Mouse (Mus musculus): ENCODE measurements around the gene Wnt10a. TPM values are rescaled to one million over a fixed set of nuclear protein-coding genes. Genes with fewer than 3 reads are reported as not detected.
"Not testable (repeated sequence)": the region's sequence is repeated elsewhere in the genome, so short reads cannot be mapped to it uniquely, and the experiment has no call there.

Wnt10a gene
- total RNA-seq, 1 experiment = 1.5 TPM

DNA sequence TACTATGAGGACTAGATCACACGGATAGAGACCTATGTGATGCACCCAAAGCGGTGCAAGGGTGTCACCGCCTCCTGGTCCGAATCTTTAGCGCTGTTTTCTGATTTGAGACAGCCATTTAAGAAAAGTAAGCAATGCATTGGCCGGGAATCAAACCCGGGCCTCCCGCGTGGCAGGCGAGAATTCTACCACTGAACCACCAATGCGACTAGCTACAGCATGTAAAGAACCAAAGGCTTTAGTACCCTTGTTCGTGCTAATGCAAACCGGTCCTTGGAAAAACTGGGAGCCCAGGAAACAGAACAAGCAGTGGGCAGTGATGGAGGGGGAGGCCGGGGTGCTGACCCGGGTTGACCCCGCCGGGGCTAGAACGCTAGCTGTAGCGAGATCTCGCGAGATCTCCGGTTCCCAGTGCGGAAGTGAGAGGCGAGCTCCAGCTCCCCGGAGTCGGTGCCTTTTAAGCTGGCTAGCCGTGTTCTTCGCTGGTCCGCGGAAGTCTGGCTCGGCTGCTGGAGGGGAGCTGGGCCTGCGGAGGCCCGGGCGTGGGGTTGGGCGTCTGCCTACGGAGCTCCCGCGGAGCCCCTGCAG is 25.4 kb downstream of the Wnt10a start:
- Histone ChIP-seq H3K9ac (ENCODE audit: insufficient read depth, low read depth, low read length, poor library complexity, severe bottlenecking) (peak overlapping the region; percentile 84), H3K4me3 (ENCODE audit: insufficient read depth in 1 of 2, low read depth in 1 of 2, low read length in 2 of 2, poor library complexity in 1 of 2, severe bottlenecking in 1 of 2) (peak overlapping the region; percentile 72 to 87), H3K4me1 (ENCODE audit: control insufficient read depth in 2 of 2, insufficient read depth in 2 of 2, low read length in 2 of 2, poor library complexity in 1 of 2) (peaks cover 2 to 8% of the 10 kb centered on the region in 2 experiments; a peak in 3 of 4 replicates), H3K36me3 (ENCODE audit: control insufficient read depth, insufficient read depth, low read length, poor library complexity, severe bottlenecking) (no peaks in the 10 kb centered on the region), H3K9me3 (ENCODE audit: control insufficient read depth, insufficient read depth, low read depth, low read length) (no peaks in the 10 kb centered on the region), H3K27ac (ENCODE audit: insufficient read depth, low read depth, low read length, poor library complexity, severe bottlenecking) (no peak overlapping the region; the same call in 1 of the 2 replicates)
- in situ Hi-C loops (cut with MboI; ENCODE audit: low sequenced_read_pairs in 2 of 2, unreplicated experiment in 2 of 2) = no loop called here
- TF ChIP-seq HCFC1 (IDR thresholded peaks at IDR 0.05; ENCODE audit: borderline replicate concordance, insufficient read depth, low read length) (peak; percentile 68; the same call in 1 of the 2 replicates), ZC3H11A (IDR thresholded peaks at IDR 0.05; ENCODE audit: borderline replicate concordance, low read depth, low read length) (no peak), MAFK (IDR thresholded peaks at IDR 0.05; ENCODE audit: insufficient read depth, low read depth, low read length) (peak; percentile 60; the same call in 1 of the 2 replicates), CHD2 (IDR thresholded peaks at IDR 0.05; ENCODE audit: low read depth, low read length) (peak; percentile 95), ZNF384 (IDR thresholded peaks at IDR 0.05; ENCODE audit: low read depth, low read length) (no peak)
- DNase-seq (ENCODE audit: low read depth, low spot score) = no peak

DNA sequence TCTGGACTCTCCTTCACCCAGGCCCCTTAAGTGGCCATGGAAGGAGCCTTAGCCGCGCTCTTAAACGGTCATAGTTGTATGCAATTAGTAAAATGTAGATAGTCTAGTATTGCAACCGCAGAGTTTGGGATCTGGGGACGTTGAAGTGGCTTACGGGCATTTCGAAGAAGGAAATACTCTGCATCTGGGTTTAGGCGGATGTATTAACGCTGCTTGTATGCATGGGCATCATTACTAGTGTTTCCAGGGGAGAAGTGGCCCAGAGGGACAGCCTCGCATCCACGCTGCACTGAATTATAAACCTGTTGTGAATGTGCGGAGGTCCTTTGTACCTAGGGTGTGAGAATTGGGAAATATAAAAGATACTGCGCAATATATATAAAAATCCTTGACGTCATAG is 25.9 kb downstream of the Wnt10a start:
- H3K4me1 ChIP-seq (ENCODE audit: control insufficient read depth in 2 of 2, insufficient read depth in 2 of 2, low read length in 2 of 2, poor library complexity in 1 of 2) = peaks cover 2 to 8% of the 10 kb centered on the region in 2 experiments; a peak in 3 of 4 replicates
- in situ Hi-C loops (cut with MboI; ENCODE audit: low sequenced_read_pairs in 2 of 2, unreplicated experiment in 2 of 2) = no loop called here

DNA sequence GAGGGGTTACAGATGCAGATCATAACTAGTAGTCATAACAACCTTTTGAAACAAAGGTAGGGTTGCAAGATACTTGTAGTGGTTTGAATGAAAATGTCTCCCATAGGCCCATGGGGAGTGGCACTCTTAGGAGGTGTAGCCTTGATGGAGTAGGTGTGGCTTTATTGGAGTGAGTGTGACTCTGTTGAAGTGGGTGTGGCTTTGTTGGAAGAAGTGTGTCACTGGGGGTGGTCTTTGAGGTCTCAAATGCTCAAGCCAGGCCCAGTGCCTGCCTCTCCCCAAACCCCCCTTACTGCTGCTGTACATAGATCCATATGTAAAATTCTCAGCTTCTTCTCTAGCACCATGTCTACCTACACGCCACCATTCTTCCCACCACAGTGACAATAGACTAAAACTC is 27.2 kb downstream of the Wnt10a start:
- Histone ChIP-seq H3K4me3 (ENCODE audit: insufficient read depth in 1 of 2, low read depth in 1 of 2, low read length in 2 of 2, poor library complexity in 1 of 2, severe bottlenecking in 1 of 2) (no peak overlapping the region), H3K9ac (ENCODE audit: insufficient read depth, low read depth, low read length, poor library complexity, severe bottlenecking) (no peak overlapping the region), H3K4me1 (ENCODE audit: control insufficient read depth in 2 of 2, insufficient read depth in 2 of 2, low read length in 2 of 2, poor library complexity in 1 of 2) (peaks cover 2 to 12% of the 10 kb centered on the region in 2 experiments; a peak in 3 of 4 replicates), H3K36me3 (ENCODE audit: control insufficient read depth, insufficient read depth, low read length, poor library complexity, severe bottlenecking) (no peaks in the 10 kb centered on the region), H3K27ac (ENCODE audit: insufficient read depth, low read depth, low read length, poor library complexity, severe bottlenecking) (no peak overlapping the region), H3K9me3 (ENCODE audit: control insufficient read depth, insufficient read depth, low read depth, low read length) (no peaks in the 10 kb centered on the region)
- in situ Hi-C loops (cut with MboI; ENCODE audit: low sequenced_read_pairs in 2 of 2, unreplicated experiment in 2 of 2) = no loop called here
- DNase-seq (ENCODE audit: low read depth, low spot score) = no peak
- TF ChIP-seq ZNF384 (IDR thresholded peaks at IDR 0.05; ENCODE audit: low read depth, low read length) (no peak), CHD2 (IDR thresholded peaks at IDR 0.05; ENCODE audit: low read depth, low read length) (no peak), ZC3H11A (IDR thresholded peaks at IDR 0.05; ENCODE audit: borderline replicate concordance, low read depth, low read length) (no peak), HCFC1 (IDR thresholded peaks at IDR 0.05; ENCODE audit: borderline replicate concordance, insufficient read depth, low read length) (no peak), MAFK (IDR thresholded peaks at IDR 0.05; ENCODE audit: insufficient read depth, low read depth, low read length) (no peak)

More for the DNA sequence above, 25.9 kb downstream of the Wnt10a start:
- TF ChIP-seq CHD2 (IDR thresholded peaks at IDR 0.05; ENCODE audit: low read depth, low read length) = no peak
- no peak for TF ChIP-seq ZC3H11A (IDR thresholded peaks at IDR 0.05; ENCODE audit: borderline replicate concordance, low read depth, low read length)
- Histone ChIP-seq H3K27ac (ENCODE audit: insufficient read depth, low read depth, low read length, poor library complexity, severe bottlenecking) (no peak overlapping the region; the same call in 1 of the 2 replicates), H3K36me3 (ENCODE audit: control insufficient read depth, insufficient read depth, low read length, poor library complexity, severe bottlenecking) (no peaks in the 10 kb centered on the region), H3K9ac (ENCODE audit: insufficient read depth, low read depth, low read length, poor library complexity, severe bottlenecking) (peak overlapping the region; percentile 84), H3K9me3 (ENCODE audit: control insufficient read depth, insufficient read depth, low read depth, low read length) (no peaks in the 10 kb centered on the region), H3K4me3 (ENCODE audit: insufficient read depth in 1 of 2, low read depth in 1 of 2, low read length in 2 of 2, poor library complexity in 1 of 2, severe bottlenecking in 1 of 2) (peak overlapping the region; percentile 72 to 87)
- no peak for DNase-seq (ENCODE audit: low read depth, low spot score)

DNA sequence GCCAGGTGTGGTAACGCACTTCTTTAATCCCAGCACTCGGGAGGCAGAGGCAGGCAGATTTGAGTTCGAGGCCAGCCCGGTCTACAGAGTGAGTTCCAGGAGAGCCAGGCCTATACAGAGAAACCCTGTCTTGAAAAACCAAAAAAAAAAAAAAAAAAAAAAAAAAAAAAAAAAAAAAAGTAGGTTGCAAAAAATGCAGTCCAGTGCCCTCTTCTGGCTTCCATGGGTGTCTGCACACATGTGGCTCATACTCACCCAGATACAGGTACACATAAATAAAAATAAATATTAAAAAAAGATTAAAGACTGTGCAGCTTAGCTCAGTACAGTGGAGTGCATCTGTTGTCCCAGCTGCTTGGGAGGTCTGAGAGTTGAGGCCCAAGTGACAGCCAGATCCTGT is 32.3 kb downstream of the Wnt10a start:
- H3K36me3 ChIP-seq (ENCODE audit: control insufficient read depth, insufficient read depth, low read length, poor library complexity, severe bottlenecking); H3K4me3 ChIP-seq (ENCODE audit: insufficient read depth in 1 of 2, low read depth in 1 of 2, low read length in 2 of 2, poor library complexity in 1 of 2, severe bottlenecking in 1 of 2); H3K9ac ChIP-seq (ENCODE audit: insufficient read depth, low read depth, low read length, poor library complexity, severe bottlenecking); H3K9me3 ChIP-seq (ENCODE audit: control insufficient read depth, insufficient read depth, low read depth, low read length); in situ Hi-C loops (cut with MboI; ENCODE audit: low sequenced_read_pairs in 2 of 2, unreplicated experiment in 2 of 2); DNase-seq (ENCODE audit: low read depth, low spot score): not testable (repeated sequence)
- Histone ChIP-seq H3K27ac (ENCODE audit: insufficient read depth, low read depth, low read length, poor library complexity, severe bottlenecking) (peak overlapping the region; percentile 14; the same call in 1 of the 2 replicates), H3K4me1 (ENCODE audit: control insufficient read depth in 2 of 2, insufficient read depth in 2 of 2, low read length in 2 of 2, poor library complexity in 1 of 2) (peaks cover 15 to 20% of the 10 kb centered on the region in 2 experiments)
- peak; percentile 97 for TF ChIP-seq ZNF384 (IDR thresholded peaks at IDR 0.05; ENCODE audit: low read depth, low read length)

Measured in ES-E14 (cell line).